27 mouse cellular contexts compared by ENCODE assay signal in the genomic region with DNA sequence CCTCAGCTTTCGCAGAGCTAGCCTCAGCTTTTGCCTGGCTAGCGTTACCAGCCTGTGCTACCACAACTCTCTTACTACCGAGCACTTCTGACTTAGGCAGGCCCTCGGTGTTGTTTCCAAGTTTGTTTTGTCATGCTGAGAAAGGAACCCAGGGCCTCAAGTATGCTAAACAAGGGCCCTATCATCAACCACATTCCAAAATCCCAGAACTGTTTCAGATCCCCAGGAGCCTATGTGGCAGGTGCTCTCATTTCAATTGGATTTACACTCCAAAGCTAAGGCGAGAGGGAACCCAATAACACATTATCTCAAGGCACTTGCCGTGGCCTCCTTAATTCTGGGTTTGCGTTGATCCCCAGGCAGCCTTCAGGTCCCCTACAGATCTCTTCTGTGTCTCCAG. TPM values are rescaled to one million over a fixed set of nuclear protein-coding genes. Genes with fewer than 3 reads are reported as not detected.
DNase-seq lines count a peak whose midpoint lies in the region; ATAC-seq lines count a peak whose summit lies in the region.
"Had no signal": no experiment of that assay in that cellular context is flagged by ENCODE, and none has a peak within 500 bp of the region (broad histone marks: within the 10 kb centered on the region; RNA-seq: fewer than 3 reads in every experiment).

No protein-coding gene starts in this region.

- peak overlapping the region; percentile 11; the same call in 1 of the 2 replicates for H3K27ac ChIP-seq in midbrain, embryonic 11.5 days (ENCODE audit: low read depth, low read length)
- H3K27ac ChIP-seq in midbrain, embryonic 15.5 days, result no peak overlapping the region
- peak overlapping the region; percentile 74 for H3K27ac ChIP-seq in forebrain, embryonic 12.5 days
- 0 out of 2 replicates have a peak overlapping the region, but pooled peaks have one; percentile 37 for H3K27ac ChIP-seq in midbrain, embryonic 14.5 days (replicated peaks; ENCODE audit: low read depth, low read length)
- H3K27ac ChIP-seq: embryonic facial prominence, embryonic 10.5 days; embryonic facial prominence, embryonic 15.5 days; heart, embryonic 13.5 days; hindbrain, embryonic 15.5 days; kidney, embryonic 15.5 days; layer of hippocampus, adult 2 months; liver, embryonic 12.5 days had no signal

- H3K4me1 ChIP-seq in midbrain, embryonic 11.5 days (ENCODE audit: control insufficient read depth, insufficient read depth, low read length), result peaks cover 19% of the 10 kb centered on the region
- H3K4me1 ChIP-seq in midbrain, embryonic 15.5 days, result peaks cover 7% of the 10 kb centered on the region; the same call in 1 of the 2 replicates
- peaks cover 31% of the 10 kb centered on the region for H3K4me1 ChIP-seq in forebrain, embryonic 12.5 days
- H3K4me1 ChIP-seq in midbrain, embryonic 14.5 days (ENCODE audit: control insufficient read depth, insufficient read depth, low read length), result 0 out of 2 replicates have a peak, but pooled peaks cover 3% of the 10 kb centered on the region
- H3K4me1 ChIP-seq: embryonic facial prominence, embryonic 15.5 days; heart, embryonic 13.5 days; hindbrain, embryonic 15.5 days; liver, embryonic 12.5 days had no signal

- ATAC-seq in midbrain, embryonic 11.5 days (ENCODE audit: low FRiP score), result no peak
- no peak for ATAC-seq in midbrain, embryonic 15.5 days (replicated peaks)
- 0 out of 2 replicates have a peak, but pooled peaks have one; percentile 4 for ATAC-seq in forebrain, embryonic 12.5 days (ENCODE audit: low FRiP score)
- no peak for ATAC-seq in midbrain, embryonic 14.5 days (ENCODE audit: low FRiP score, low TSS enrichment)
- ATAC-seq: liver, embryonic 12.5 days; liver, postnatal 0 days had no signal

- H3K9me3 ChIP-seq in midbrain, embryonic 11.5 days (ENCODE audit: control insufficient read depth, low read length), result no peaks in the 10 kb centered on the region
- H3K9me3 ChIP-seq in midbrain, embryonic 15.5 days, result no peaks in the 10 kb centered on the region
- H3K9me3 ChIP-seq in forebrain, embryonic 12.5 days, result no peaks in the 10 kb centered on the region
- H3K9me3 ChIP-seq in midbrain, embryonic 14.5 days (ENCODE audit: control insufficient read depth, low read length), result no peaks in the 10 kb centered on the region
- H3K9me3 ChIP-seq: embryonic facial prominence, embryonic 10.5 days; embryonic facial prominence, embryonic 15.5 days; G1E; heart, embryonic 13.5 days; hindbrain, embryonic 15.5 days; kidney, embryonic 15.5 days; liver, embryonic 12.5 days had no signal

- H3K4me2 ChIP-seq in midbrain, embryonic 11.5 days, result no peak overlapping the region
- H3K4me2 ChIP-seq in midbrain, embryonic 15.5 days, result no peak overlapping the region
- no peak overlapping the region; the same call in 1 of the 2 replicates for H3K4me2 ChIP-seq in forebrain, embryonic 12.5 days
- H3K4me2 ChIP-seq in midbrain, embryonic 14.5 days (ENCODE audit: low read length), result no peak overlapping the region
- H3K4me2 ChIP-seq: embryonic facial prominence, embryonic 15.5 days; heart, embryonic 13.5 days; hindbrain, embryonic 15.5 days; kidney, embryonic 15.5 days; liver, embryonic 12.5 days had no signal

- no peak for DNase-seq in midbrain, embryonic 11.5 days (ENCODE audit: low spot score, missing footprints)
- DNase-seq in R1 (ENCODE audit: low read depth, low spot score), result peak; percentile 64
- DNase-seq in midbrain, embryonic 14.5 days, result no peak
- no peak for DNase-seq in cerebellum, postnatal 36 days
- no peak for DNase-seq in thymus, postnatal 10 days (ENCODE audit: low spot score in 2 of 2)
- no peak for DNase-seq in kidney, postnatal 36 days
- DNase-seq: adrenal gland, postnatal 25 days; B cell, adult 2 months; cerebellum, adult 2 months; cerebellum, postnatal 14 days; heart, postnatal 10 days; kidney, adult 18-20 months; kidney, postnatal 25 days; left cerebral cortex, postnatal 4 days; liver, postnatal 0 days; lung, postnatal 36 days; thymus, postnatal 14 days had no signal

- H3K36me3 ChIP-seq in midbrain, embryonic 11.5 days (ENCODE audit: control insufficient read depth, insufficient read depth, low read length), result no peaks in the 10 kb centered on the region
- no peaks in the 10 kb centered on the region for H3K36me3 ChIP-seq in midbrain, embryonic 15.5 days (replicated peaks)
- no peaks in the 10 kb centered on the region for H3K36me3 ChIP-seq in forebrain, embryonic 12.5 days (replicated peaks)
- H3K36me3 ChIP-seq in midbrain, embryonic 14.5 days (ENCODE audit: control insufficient read depth, insufficient read depth, low read length), result no peaks in the 10 kb centered on the region
- H3K36me3 ChIP-seq: embryonic facial prominence, embryonic 10.5 days; embryonic facial prominence, embryonic 15.5 days; G1E; heart, embryonic 13.5 days; hindbrain, embryonic 15.5 days; kidney, embryonic 15.5 days; liver, embryonic 12.5 days had no signal

- WGBS in midbrain, embryonic 11.5 days, result 19% methylated on average over 7 of the region's 7 CpGs
- 41% methylated on average over 7 of the region's 7 CpGs for WGBS in midbrain, embryonic 15.5 days
- WGBS in forebrain, embryonic 12.5 days, result 24% methylated on average over 7 of the region's 7 CpGs
- 30% methylated on average over 7 of the region's 7 CpGs for WGBS in midbrain, embryonic 14.5 days

- no peak overlapping the region for H3K4me3 ChIP-seq in midbrain, embryonic 11.5 days (ENCODE audit: low read depth, low read length)
- no peak overlapping the region for H3K4me3 ChIP-seq in midbrain, embryonic 15.5 days
- no peak overlapping the region for H3K4me3 ChIP-seq in forebrain, embryonic 12.5 days (replicated peaks)
- no peak overlapping the region for H3K4me3 ChIP-seq in midbrain, embryonic 14.5 days (replicated peaks; ENCODE audit: low read depth, low read length)
- H3K4me3 ChIP-seq: embryonic facial prominence, embryonic 10.5 days; embryonic facial prominence, embryonic 15.5 days; heart, embryonic 13.5 days; hindbrain, embryonic 15.5 days; kidney, embryonic 15.5 days; layer of hippocampus, adult 2 months; liver, embryonic 12.5 days had no signal

- no peak overlapping the region for H3K9ac ChIP-seq in midbrain, embryonic 11.5 days (ENCODE audit: low read length)
- no peak overlapping the region for H3K9ac ChIP-seq in midbrain, embryonic 15.5 days
- no peak overlapping the region for H3K9ac ChIP-seq in forebrain, embryonic 12.5 days
- H3K9ac ChIP-seq in midbrain, embryonic 14.5 days (replicated peaks; ENCODE audit: low read length), result no peak overlapping the region
- H3K9ac ChIP-seq: embryonic facial prominence, embryonic 15.5 days; heart, embryonic 13.5 days; hindbrain, embryonic 15.5 days; kidney, embryonic 15.5 days; liver, embryonic 12.5 days; liver, postnatal 0 days had no signal

- peaks cover 26% of the 10 kb centered on the region for H3K27me3 ChIP-seq in midbrain, embryonic 11.5 days (ENCODE audit: control insufficient read depth, insufficient read depth, low read length)
- H3K27me3 ChIP-seq in midbrain, embryonic 15.5 days (replicated peaks), result peaks cover 24% of the 10 kb centered on the region; the same call in 1 of the 2 replicates
- H3K27me3 ChIP-seq in forebrain, embryonic 12.5 days, result peaks cover 81% of the 10 kb centered on the region
- H3K27me3 ChIP-seq in midbrain, embryonic 14.5 days (ENCODE audit: control insufficient read depth, insufficient read depth, low read length), result peaks cover 5% of the 10 kb centered on the region

RNA-seq across cellular contexts. Expression of gene Pja1, which starts 50.8 kb away (rescaled TPM):
- 213 and 222 TPM in 2 replicates for polyA plus RNA-seq in midbrain, embryonic 11.5 days (2014; fragmentation: Nextera tagmentation; extraction: Ambion mirVana)
- polyA plus RNA-seq in midbrain, embryonic 15.5 days (2015; fragmentation: Nextera tagmentation; extraction: Ambion mirVana), result 374 and 387 TPM in 2 replicates
- polyA plus RNA-seq in forebrain, embryonic 12.5 days (2016; fragmentation: Nextera tagmentation; extraction: Ambion mirVana), result 272 and 301 TPM in 2 replicates
- polyA plus RNA-seq in midbrain, embryonic 14.5 days (2014; fragmentation: Nextera tagmentation; extraction: Ambion mirVana), result 327 and 333 TPM in 2 replicates
